Mouse (Mus musculus): ENCODE results near the gene Rps27l. TPM values are rescaled to one million over a fixed set of nuclear protein-coding genes. Genes with fewer than 3 reads are reported as not detected.

Gene Rps27l
- total RNA-seq (2023), result 10 to 100 TPM; 81.7 to 96.6 TPM

GRCm38 (mm10) chr9:66945647-66946641 lies at the start of gene Rps27l:
Gene Rps27l, plus strand, starts transcription at chr9:66946086.

GRCm38 (mm10) chr9:66919382-66919971 lies 26.4 kb upstream of the Rps27l start, which contains the start of gene Rab8b:
Gene Rab8b, minus strand, starts transcription at chr9:66919687.

GRCm38 (mm10) chr9:66975239-66975645 lies 29.4 kb downstream of the Rps27l start, which contains the start of gene Lactb:
Gene Lactb, minus strand, starts transcription at chr9:66975484.

Other genes starting within 250 kb of the Rps27l start
- gene Car12, start 232.4 kb upstream of the Rps27l start, total RNA-seq (2023), result under 1 TPM in 1 of 2 experiments, not detected in 1; 0.29 TPM
- 10 to 100 TPM; 28.3 to 36.2 TPM for gene Aph1b, start 150.6 kb upstream of the Rps27l start, total RNA-seq (2023)
- under 1 TPM; 0.18 to 0.60 TPM for gene Gm10647, start 149.0 kb upstream of the Rps27l start, total RNA-seq (2023)
- gene Aph1c, start 111.4 kb upstream of the Rps27l start, total RNA-seq (2023), result 10 to 100 TPM; 12.1 to 12.2 TPM
- gene Rab8b, start 26.4 kb upstream of the Rps27l start, total RNA-seq (2023), result 10 to 100 TPM; 82.5 to 84.2 TPM
- 10 to 100 TPM; 16.6 to 21.0 TPM for gene Lactb, start 29.4 kb downstream of the Rps27l start, total RNA-seq (2023)
- 10 to 100 TPM; 15.6 to 16.2 TPM for gene Tpm1, start 103.3 kb downstream of the Rps27l start, total RNA-seq (2023)